In the genomic region with DNA sequence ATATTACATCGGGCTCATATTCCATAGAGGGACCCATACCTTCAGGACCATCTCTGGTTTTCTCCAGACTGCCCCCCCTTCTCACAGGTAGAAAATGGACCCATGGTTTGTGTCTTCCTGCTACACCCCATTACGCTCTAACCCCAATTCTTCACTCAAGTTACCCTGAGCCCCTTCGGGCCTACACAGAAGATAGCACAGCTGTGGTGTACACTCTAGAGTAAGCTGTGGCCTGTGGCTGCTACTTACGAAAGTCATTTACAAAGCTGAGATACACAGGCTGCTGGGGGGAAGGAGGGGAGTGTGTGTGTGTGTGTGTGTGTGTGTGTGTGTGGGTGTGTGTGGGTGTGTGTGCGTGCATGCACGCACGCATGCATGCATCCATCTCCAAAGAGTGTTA, we compare ENCODE assay signal across 35 mouse cellular contexts. TPM values are rescaled to one million over a fixed set of nuclear protein-coding genes. Genes with fewer than 3 reads are reported as not detected.
DNase-seq lines count a peak whose midpoint lies in the region; ATAC-seq and TF ChIP-seq lines count a peak whose summit lies in the region.
"Had no signal": no experiment of that assay in that cellular context is flagged by ENCODE, and none has a peak within 500 bp of the region (broad histone marks: within the 10 kb centered on the region; RNA-seq: fewer than 3 reads in every experiment).

No protein-coding gene starts in this region.

- H3K4me2 ChIP-seq in midbrain, embryonic 16.5 days (ENCODE audit: low read length): no peak overlapping the region
- H3K4me2 ChIP-seq: embryonic facial prominence, embryonic 13.5 days; forebrain, embryonic 12.5 days; heart, embryonic 15.5 days; hindbrain, embryonic 12.5 days; midbrain, embryonic 13.5 days; neural tube, embryonic 15.5 days had no signal

- intact Hi-C loops in left cerebral cortex, adult 2 months (cut with DNase I): no loop called here

- no peaks in the 10 kb centered on the region for H3K27me3 ChIP-seq in thymus, adult 2 months (ENCODE audit: control insufficient read depth, insufficient read depth, low read length)
- no peaks in the 10 kb centered on the region for H3K27me3 ChIP-seq in midbrain, embryonic 16.5 days (ENCODE audit: control insufficient read depth, insufficient read depth, low read depth, low read length)
- H3K27me3 ChIP-seq: embryonic facial prominence, embryonic 13.5 days; forebrain, embryonic 12.5 days; heart, embryonic 15.5 days; hindbrain, embryonic 12.5 days; midbrain, embryonic 13.5 days; neural tube, embryonic 15.5 days had no signal

- no peak overlapping the region for H3K9ac ChIP-seq in midbrain, embryonic 16.5 days (ENCODE audit: low read depth, low read length)
- H3K9ac ChIP-seq: embryonic facial prominence, embryonic 13.5 days; forebrain, embryonic 12.5 days; forebrain, postnatal 0 days; heart, embryonic 15.5 days; hindbrain, embryonic 12.5 days; liver, embryonic 14.5 days; midbrain, embryonic 13.5 days; neural tube, embryonic 15.5 days had no signal

- no peak for TF ChIP-seq CTCF in thymus, adult 2 months (IDR thresholded peaks at IDR 0.05; ENCODE audit: borderline replicate concordance, control insufficient read depth, extremely low read depth, insufficient read depth, low read length, poor library complexity)
- no peak for TF ChIP-seq CTCF in bone marrow, adult 2 months (IDR thresholded peaks at IDR 0.05; ENCODE audit: control insufficient read depth, insufficient read depth, low read length)
- no peak for TF ChIP-seq CTCF in left cerebral cortex, adult 2 months (IDR thresholded peaks at IDR 0.05)

- H3K36me3 ChIP-seq in thymus, adult 2 months (ENCODE audit: control insufficient read depth, insufficient read depth, low read length): no peaks in the 10 kb centered on the region
- H3K36me3 ChIP-seq in midbrain, embryonic 16.5 days (ENCODE audit: control insufficient read depth, insufficient read depth, low read length): no peaks in the 10 kb centered on the region
- H3K36me3 ChIP-seq: embryonic facial prominence, embryonic 13.5 days; forebrain, embryonic 12.5 days; heart, embryonic 15.5 days; hindbrain, embryonic 12.5 days; midbrain, embryonic 13.5 days; neural tube, embryonic 15.5 days had no signal

- DNase-seq in thymus, adult 2 months: no peak
- DNase-seq in thymus, adult 18-20 months: no peak
- peak; percentile 39 to 45 for DNase-seq in thymus, postnatal 10 days (ENCODE audit: low spot score in 2 of 2)
- DNase-seq in left cerebral cortex, adult 2 months (ENCODE audit: extremely low spot score in 1 of 2, low spot score in 2 of 2): no peak
- DNase-seq in cerebellum, adult 9-10 months: no peak
- DNase-seq: adrenal gland, adult 2 months; adrenal gland, postnatal 36 days; B cell, adult 2 months; cerebellum, adult 2 months; cerebellum, postnatal 36 days; forebrain, postnatal 0 days; gastrocnemius, postnatal 10 days; heart, postnatal 36 days; kidney, adult 8-10 months; layer of hippocampus, adult 9-11 months; liver; lung, adult 2 months; lung, postnatal 10 days had no signal

- peaks cover 71% of the 10 kb centered on the region for H3K4me1 ChIP-seq in thymus, adult 2 months (replicated peaks; ENCODE audit: control insufficient read depth, insufficient read depth, low read length)
- H3K4me1 ChIP-seq in bone marrow, adult 2 months (ENCODE audit: control insufficient read depth, insufficient read depth, low read length): peaks cover 9% of the 10 kb centered on the region
- no peaks in the 10 kb centered on the region for H3K4me1 ChIP-seq in midbrain, embryonic 16.5 days (ENCODE audit: control insufficient read depth, insufficient read depth, low read length)
- H3K4me1 ChIP-seq: forebrain, embryonic 12.5 days; heart, embryonic 15.5 days; hindbrain, embryonic 12.5 days; midbrain, embryonic 13.5 days; neural tube, embryonic 15.5 days had no signal

- H3K9me3 ChIP-seq in midbrain, embryonic 16.5 days (replicated peaks; ENCODE audit: control insufficient read depth, low read length, poor library complexity, severe bottlenecking): no peaks in the 10 kb centered on the region
- H3K9me3 ChIP-seq: embryonic facial prominence, embryonic 13.5 days; forebrain, embryonic 12.5 days; heart, embryonic 15.5 days; hindbrain, embryonic 12.5 days; midbrain, embryonic 13.5 days; neural tube, embryonic 15.5 days had no signal

- TF ChIP-seq POLR2A in thymus, adult 2 months (IDR thresholded peaks at IDR 0.05; ENCODE audit: control insufficient read depth, extremely low read depth, insufficient read depth, low read length, poor library complexity): no peak
- TF ChIP-seq POLR2A in bone marrow, adult 2 months (IDR thresholded peaks at IDR 0.05; ENCODE audit: borderline replicate concordance, control insufficient read depth, low read depth, low read length): no peak

- no peak overlapping the region for H3K4me3 ChIP-seq in thymus, adult 2 months (ENCODE audit: control insufficient read depth, insufficient read depth, low read length)
- H3K4me3 ChIP-seq in bone marrow, adult 2 months (replicated peaks; ENCODE audit: control insufficient read depth, low read depth, low read length): no peak overlapping the region
- no peak overlapping the region for H3K4me3 ChIP-seq in midbrain, embryonic 16.5 days (ENCODE audit: low read depth, low read length)
- no peak overlapping the region for H3K4me3 ChIP-seq in left cerebral cortex, adult 2 months
- H3K4me3 ChIP-seq: embryonic facial prominence, embryonic 13.5 days; forebrain, embryonic 12.5 days; heart, embryonic 15.5 days; hindbrain, embryonic 12.5 days; midbrain, embryonic 13.5 days; neural tube, embryonic 15.5 days had no signal

- ATAC-seq in midbrain, embryonic 16.5 days: no peak
- ATAC-seq: activated CD4-positive, CD25-positive, alpha-beta regulatory T cell, adult 4 months; forebrain, postnatal 0 days; hindbrain, postnatal 0 days; intestine, embryonic 16.5 days; midbrain, embryonic 13.5 days had no signal

- peak overlapping the region; percentile 76 for H3K27ac ChIP-seq in thymus, adult 2 months (ENCODE audit: control insufficient read depth, insufficient read depth, low read length)
- peak overlapping the region; percentile 35; the same call in 1 of the 2 replicates for H3K27ac ChIP-seq in bone marrow, adult 2 months (ENCODE audit: control insufficient read depth, insufficient read depth, low read depth, low read length, poor library complexity)
- H3K27ac ChIP-seq in midbrain, embryonic 16.5 days (ENCODE audit: low read length): no peak overlapping the region
- no peak overlapping the region for H3K27ac ChIP-seq in left cerebral cortex, adult 2 months
- H3K27ac ChIP-seq: embryonic facial prominence, embryonic 13.5 days; forebrain, embryonic 12.5 days; heart, embryonic 15.5 days; hindbrain, embryonic 12.5 days; hindbrain, postnatal 0 days; kidney, postnatal 0 days; liver, embryonic 14.5 days; macrophage; midbrain, embryonic 13.5 days; neural tube, embryonic 15.5 days had no signal

- WGBS in thymus, adult 2 months: 41% methylated on average over 7 of the region's 7 CpGs
- 73% methylated on average over 7 of the region's 7 CpGs for WGBS in bone marrow, adult 2 months
- WGBS in midbrain, embryonic 16.5 days: 98% methylated on average over 7 of the region's 7 CpGs

RNA-seq across cellular contexts. Expression of a gene that starts 11.4 kb away (rescaled TPM):
- polyA plus RNA-seq in thymus, adult 2 months (2012; rRNA removed): 202 and 240 TPM in 2 replicates
- polyA plus RNA-seq in bone marrow, adult 2 months (2011; ENCODE audit: insufficient read depth, insufficient read length, low replicate concordance, missing spikeins): 1.5 and 9.7 TPM in 2 replicates
- polyA plus RNA-seq in midbrain, embryonic 16.5 days (2015; fragmentation: Nextera tagmentation; extraction: Ambion mirVana): 0.15 TPM in 1 of 2 replicates, not detected in the other
- not detected for total RNA-seq in left cerebral cortex, adult 2 months (2021)
- total RNA-seq: granulocyte monocyte progenitor cell, adult 5-6 weeks; hindbrain, postnatal 0 days; left cerebral cortex, postnatal 14 days; megakaryocyte-erythroid progenitor cell, adult 5-6 weeks had no signal
- polyA plus RNA-seq: forebrain, embryonic 12.5 days; hindbrain, postnatal 0 days; midbrain, embryonic 13.5 days; neural tube, embryonic 15.5 days had no signal

Comparison
In these comparisons a context has a peak if more than half of its experiments do, and no peak if none do; other contexts are left out.
1. DNase-seq: peak in thymus, postnatal 10 days (2 of 2); none in thymus, adult 2 months (single experiment), thymus, adult 18-20 months (0 of 2), left cerebral cortex, adult 2 months (0 of 2) and cerebellum, adult 9-10 months (single experiment).
2. H3K27ac ChIP-seq: peak in thymus, adult 2 months (single experiment) and bone marrow, adult 2 months (single experiment); none in midbrain, embryonic 16.5 days (single experiment) and left cerebral cortex, adult 2 months (single experiment).
3. RNA of a gene that starts 11.4 kb away (polyA plus RNA-seq): 202 to 240 TPM in thymus, adult 2 months; 1.5 to 9.7 TPM in bone marrow, adult 2 months and 0.15 TPM in midbrain, embryonic 16.5 days; every median in the first group is over 10 times any median in the second.